Mouse (Mus musculus) spleen, postnatal 36 days (tissue): ENCODE data around the gene Klhdc10.

ENCODE experiments used
- DNase-seq, 2 experiments: peaks; one replicate each; pipeline ENCODE4 v3.0.0; 2022; ENCODE audit warnings: low spot score in 2 of 2, mixed read lengths in 1 of 2

Klhdc10 gene

GRCm38 (mm10) chr6:30402091-30402491 is 423 bp downstream of the Klhdc10 start:
- peak; percentile 29 to 32 for DNase-seq

- DNase-seq: peak; percentile 61 to 77
These were observed 1.8 kb downstream of the Klhdc10 start for GRCm38 (mm10) chr6:30403465-30403864.

GRCm38 (mm10) chr6:30404671-30405070 is 3.0 kb downstream of the Klhdc10 start:
- DNase-seq: no peak

GRCm38 (mm10) chr6:30408276-30408675 is 6.6 kb downstream of the Klhdc10 start:
- no peak for DNase-seq

- no peak for DNase-seq
These were observed 7.9 kb downstream of the Klhdc10 start for GRCm38 (mm10) chr6:30409399-30410093.

- DNase-seq: no peak
These were observed 9.6 kb downstream of the Klhdc10 start for GRCm38 (mm10) chr6:30411311-30411710.

- DNase-seq: no peak
These were observed 14.5 kb downstream of the Klhdc10 start for GRCm38 (mm10) chr6:30416126-30416525.

GRCm38 (mm10) chr6:30416801-30417200 is 15.1 kb downstream of the Klhdc10 start:
- no peak for DNase-seq

GRCm38 (mm10) chr6:30432461-30433192 is 31.0 kb downstream of the Klhdc10 start:
- no peak for DNase-seq

GRCm38 (mm10) chr6:30436476-30436875 is 34.8 kb downstream of the Klhdc10 start:
- DNase-seq: no peak

- DNase-seq: no peak
These were observed 35.4 kb downstream of the Klhdc10 start for GRCm38 (mm10) chr6:30437054-30437453.

GRCm38 (mm10) chr6:30439576-30439975 is 37.9 kb downstream of the Klhdc10 start:
- DNase-seq: no peak

GRCm38 (mm10) chr6:30456991-30457390 is 55.3 kb downstream of the Klhdc10 start:
- DNase-seq: no peak

- DNase-seq: no peak
These were observed 57.0 kb downstream of the Klhdc10 start for GRCm38 (mm10) chr6:30458626-30459025.

GRCm38 (mm10) chr6:30459056-30459747 is 57.5 kb downstream of the Klhdc10 start:
- DNase-seq: no peak

GRCm38 (mm10) chr6:30459811-30460749 is 58.4 kb downstream of the Klhdc10 start:
- peak; percentile 56 to 66 for DNase-seq

- no peak for DNase-seq
These were observed 59.2 kb downstream of the Klhdc10 start for GRCm38 (mm10) chr6:30460750-30461446.

GRCm38 (mm10) chr6:30461755-30462344 is 60.2 kb downstream of the Klhdc10 start:
- DNase-seq: no peak

GRCm38 (mm10) chr6:30462822-30463221 is 61.2 kb downstream of the Klhdc10 start:
- no peak for DNase-seq

- no peak for DNase-seq
These were observed 63.9 kb downstream of the Klhdc10 start for GRCm38 (mm10) chr6:30465586-30465985.
